Mouse (Mus musculus): ENCODE data around the gene Helq. TPM values are rescaled to one million over a fixed set of nuclear protein-coding genes. Genes with fewer than 3 reads are reported as not detected.

Helq gene
- polyA plus RNA-seq, 1 experiment from 2014 or later: 28.8 TPM

- H3K9me3 ChIP-seq (replicated peaks): no peaks in the 10 kb centered on the region
- no peaks in the 10 kb centered on the region for H3K4me1 ChIP-seq
- H3K4me3 ChIP-seq: no peak overlapping the region
- peaks cover 96% of the 10 kb centered on the region for H3K36me3 ChIP-seq
- H3K27ac ChIP-seq: no peak overlapping the region
- H3K27me3 ChIP-seq (ENCODE audit: low read depth, poor library complexity, severe bottlenecking): no peaks in the 10 kb centered on the region
- no peak for DNase-seq (ENCODE audit: low spot score)
- WGBS: 95% methylated on average over 7 of the region's 7 CpGs
These were observed 32.4 kb downstream of the Helq start for GRCm38 (mm10) chr5:100766026-100766425.

GRCm38 (mm10) chr5:100761736-100762135, 36.7 kb downstream of the Helq start:
- 94% methylated on average over 7 of the region's 7 CpGs for whole genome bisulfite sequencing
- peaks cover 64% of the 10 kb centered on the region for H3K36me3 ChIP-seq
- H3K4me1 ChIP-seq: no peaks in the 10 kb centered on the region
- H3K27me3 ChIP-seq (ENCODE audit: low read depth, poor library complexity, severe bottlenecking): no peaks in the 10 kb centered on the region
- H3K9me3 ChIP-seq (replicated peaks): no peaks in the 10 kb centered on the region
- H3K27ac ChIP-seq: no peak overlapping the region
- H3K4me3 ChIP-seq: no peak overlapping the region
- no peak for DNase-seq (ENCODE audit: low spot score)

GRCm38 (mm10) chr5:100760049-100760663, 38.2 kb downstream of the Helq start:
- DNase-seq (ENCODE audit: low spot score): no peak
- 84% methylated on average over 10 of the region's 10 CpGs for WGBS
- H3K4me1 ChIP-seq: no peaks in the 10 kb centered on the region
- no peak overlapping the region for H3K4me3 ChIP-seq
- no peaks in the 10 kb centered on the region for H3K9me3 ChIP-seq (replicated peaks)
- H3K27ac ChIP-seq: no peak overlapping the region
- no peaks in the 10 kb centered on the region for H3K27me3 ChIP-seq (ENCODE audit: low read depth, poor library complexity, severe bottlenecking)
- H3K36me3 ChIP-seq: peaks cover 49% of the 10 kb centered on the region

- 94% methylated on average over 5 of the region's 5 CpGs for WGBS
These were observed 40.3 kb downstream of the Helq start for GRCm38 (mm10) chr5:100758121-100758520.

GRCm38 (mm10) chr5:100753407-100753806, 45.0 kb downstream of the Helq start:
- H3K36me3 ChIP-seq: no peaks in the 10 kb centered on the region
- no peaks in the 10 kb centered on the region for H3K4me1 ChIP-seq
- DNase-seq (ENCODE audit: low spot score): no peak
- H3K9me3 ChIP-seq (replicated peaks): no peaks in the 10 kb centered on the region
- WGBS: 73% methylated on average over 7 of the region's 7 CpGs
- H3K27me3 ChIP-seq (ENCODE audit: low read depth, poor library complexity, severe bottlenecking): no peaks in the 10 kb centered on the region
- H3K4me3 ChIP-seq: no peak overlapping the region
- no peak overlapping the region for H3K27ac ChIP-seq

More at GRCm38 (mm10) chr5:100758121-100758520, 40.3 kb downstream of the Helq start:
- Histone ChIP-seq H3K4me1 (no peaks in the 10 kb centered on the region), H3K9me3 (replicated peaks) (no peaks in the 10 kb centered on the region), H3K4me3 (no peak overlapping the region), H3K27ac (no peak overlapping the region), H3K27me3 (ENCODE audit: low read depth, poor library complexity, severe bottlenecking) (no peaks in the 10 kb centered on the region), H3K36me3 (peaks cover 28% of the 10 kb centered on the region)
- DNase-seq (ENCODE audit: low spot score): no peak

GRCm38 (mm10) chr5:100751655-100752054, 46.7 kb downstream of the Helq start:
- WGBS: 69% methylated on average over 4 of the region's 4 CpGs
- DNase-seq (ENCODE audit: low spot score): no peak
- H3K27me3 ChIP-seq (ENCODE audit: low read depth, poor library complexity, severe bottlenecking): no peaks in the 10 kb centered on the region
- H3K4me3 ChIP-seq: no peak overlapping the region
- H3K4me1 ChIP-seq: no peaks in the 10 kb centered on the region
- no peaks in the 10 kb centered on the region for H3K9me3 ChIP-seq (replicated peaks)
- no peaks in the 10 kb centered on the region for H3K36me3 ChIP-seq
- H3K27ac ChIP-seq: no peak overlapping the region

- no peak overlapping the region for H3K4me3 ChIP-seq
- no peak for DNase-seq (ENCODE audit: low spot score)
- H3K27me3 ChIP-seq (ENCODE audit: low read depth, poor library complexity, severe bottlenecking): no peaks in the 10 kb centered on the region
- WGBS: 89% methylated on average over 10 of the region's 10 CpGs
- H3K36me3 ChIP-seq: no peaks in the 10 kb centered on the region
- no peak overlapping the region for H3K27ac ChIP-seq
- H3K9me3 ChIP-seq (replicated peaks): no peaks in the 10 kb centered on the region
- no peaks in the 10 kb centered on the region for H3K4me1 ChIP-seq
These were observed 47.7 kb downstream of the Helq start for GRCm38 (mm10) chr5:100750617-100751255.

GRCm38 (mm10) chr5:100738802-100739201, 59.6 kb downstream of the Helq start:
- DNase-seq (ENCODE audit: low spot score): no peak
- WGBS: 93% methylated on average over 8 of the region's 8 CpGs
- H3K9me3 ChIP-seq (replicated peaks): peaks cover 5% of the 10 kb centered on the region
- H3K4me3 ChIP-seq: no peak overlapping the region
- no peaks in the 10 kb centered on the region for H3K36me3 ChIP-seq
- peaks cover 3% of the 10 kb centered on the region; the same call in 1 of the 2 replicates for H3K4me1 ChIP-seq
- H3K27ac ChIP-seq: no peak overlapping the region
- no peaks in the 10 kb centered on the region for H3K27me3 ChIP-seq (ENCODE audit: low read depth, poor library complexity, severe bottlenecking)

- 92% methylated on average over 8 of the region's 8 CpGs for WGBS
- H3K4me3 ChIP-seq: no peak overlapping the region
- H3K27ac ChIP-seq: no peak overlapping the region
- H3K27me3 ChIP-seq (ENCODE audit: low read depth, poor library complexity, severe bottlenecking): no peaks in the 10 kb centered on the region
- peaks cover 5% of the 10 kb centered on the region for H3K9me3 ChIP-seq (replicated peaks)
- H3K4me1 ChIP-seq: peaks cover 3% of the 10 kb centered on the region; the same call in 1 of the 2 replicates
- H3K36me3 ChIP-seq: no peaks in the 10 kb centered on the region
- no peak for DNase-seq (ENCODE audit: low spot score)
These were observed 61.5 kb downstream of the Helq start for GRCm38 (mm10) chr5:100736919-100737318.

- H3K27ac ChIP-seq: no peak overlapping the region
- no peaks in the 10 kb centered on the region for H3K36me3 ChIP-seq
- H3K9me3 ChIP-seq (replicated peaks): peaks cover under 1% of the 10 kb centered on the region; the same call in 1 of the 2 replicates
- H3K4me3 ChIP-seq: no peak overlapping the region
- no peaks in the 10 kb centered on the region for H3K27me3 ChIP-seq (ENCODE audit: low read depth, poor library complexity, severe bottlenecking)
- WGBS: 87% methylated on average over 4 of the region's 4 CpGs
- H3K4me1 ChIP-seq: peaks cover 3% of the 10 kb centered on the region; the same call in 1 of the 2 replicates
- no peak for DNase-seq (ENCODE audit: low spot score)
These were observed 63.9 kb downstream of the Helq start for GRCm38 (mm10) chr5:100734535-100734934.

GRCm38 (mm10) chr5:100728757-100729156, 69.6 kb downstream of the Helq start:
- H3K27ac ChIP-seq: no peak overlapping the region
- no peaks in the 10 kb centered on the region for H3K36me3 ChIP-seq
- no peak overlapping the region for H3K4me3 ChIP-seq
- no peaks in the 10 kb centered on the region for H3K4me1 ChIP-seq
- H3K27me3 ChIP-seq (ENCODE audit: low read depth, poor library complexity, severe bottlenecking): no peaks in the 10 kb centered on the region
- H3K9me3 ChIP-seq (replicated peaks): no peaks in the 10 kb centered on the region
- DNase-seq (ENCODE audit: low spot score): no peak
- 93% methylated on average over 13 of the region's 13 CpGs for WGBS

GRCm38 (mm10) chr5:100726001-100726400, 72.4 kb downstream of the Helq start:
- 85% methylated on average over 4 of the region's 4 CpGs for WGBS
- Histone ChIP-seq H3K4me1 (no peaks in the 10 kb centered on the region), H3K36me3 (no peaks in the 10 kb centered on the region), H3K9me3 (replicated peaks) (no peaks in the 10 kb centered on the region), H3K27me3 (ENCODE audit: low read depth, poor library complexity, severe bottlenecking) (peaks cover 4% of the 10 kb centered on the region), H3K27ac (no peak overlapping the region), H3K4me3 (no peak overlapping the region)
- no peak for DNase-seq (ENCODE audit: low spot score)

GRCm38 (mm10) chr5:100719235-100720088, 78.9 kb downstream of the Helq start, which contains the start of gene Hpse:
TSS of gene Hpse (minus strand) at chr5:100719716.
- DNase-seq (ENCODE audit: low spot score): peak; percentile 71
- Histone ChIP-seq H3K4me1 (peaks cover 14% of the 10 kb centered on the region), H3K27ac (peak within 1 kb of the TSS; percentile 79), H3K36me3 (no peaks in the 10 kb centered on the region), H3K27me3 (ENCODE audit: low read depth, poor library complexity, severe bottlenecking) (peaks cover 38% of the 10 kb centered on the region), H3K9me3 (replicated peaks) (no peaks in the 10 kb centered on the region), H3K4me3 (peak within 1 kb of the TSS; percentile 60)
- WGBS: under 1% methylated on average over 53 of the region's 56 CpGs

Measured in limb, embryonic 10.5 days (tissue).